Mouse (Mus musculus) brain, embryonic 18.5 days (tissue): Measurements from ENCODE around the gene Rcl1.

Source experiments
- DNase-seq: peaks from one replicate; pipeline ENCODE4 v3.0.0-alpha.2; 2012; ENCODE audit warnings: low read depth, low spot score

Gene Rcl1

DNA sequence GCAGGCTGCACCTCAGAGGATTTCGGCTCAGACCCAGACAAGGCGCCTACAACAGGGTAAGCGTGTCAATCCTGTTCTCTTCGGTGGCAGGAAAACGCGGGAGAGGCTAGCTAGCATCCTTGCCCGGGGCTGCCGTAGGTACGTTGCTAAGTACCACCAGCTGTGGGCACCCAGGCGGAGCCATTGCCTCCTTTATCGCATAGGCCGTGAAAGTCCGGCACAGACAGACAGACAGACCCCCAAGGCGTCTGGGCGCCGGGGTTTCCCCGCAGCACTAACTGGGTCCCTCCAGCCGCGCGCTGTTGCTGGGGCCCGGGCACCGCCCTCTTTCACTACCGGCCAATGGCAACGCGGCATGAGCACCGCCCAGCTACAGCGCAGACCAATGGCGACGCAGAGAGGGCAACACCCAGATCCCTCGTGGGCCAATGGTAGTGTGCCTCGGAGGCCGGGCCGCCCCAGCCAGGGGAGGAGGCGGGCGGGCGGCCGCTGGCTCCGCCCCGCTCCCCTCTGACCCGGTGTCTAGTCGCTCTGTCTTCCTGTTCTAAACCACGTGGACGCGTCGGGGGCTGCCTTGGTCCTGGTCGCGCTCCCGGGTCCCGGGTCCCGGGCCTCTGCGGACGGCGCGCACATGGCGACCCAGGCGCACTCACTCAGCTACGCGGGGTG lies at the start of gene Rcl1:
TSS of gene Rcl1 (plus strand) at position 502 of the 669 bp plus-strand sequence.
- DNase-seq, result peak; percentile 94

DNA sequence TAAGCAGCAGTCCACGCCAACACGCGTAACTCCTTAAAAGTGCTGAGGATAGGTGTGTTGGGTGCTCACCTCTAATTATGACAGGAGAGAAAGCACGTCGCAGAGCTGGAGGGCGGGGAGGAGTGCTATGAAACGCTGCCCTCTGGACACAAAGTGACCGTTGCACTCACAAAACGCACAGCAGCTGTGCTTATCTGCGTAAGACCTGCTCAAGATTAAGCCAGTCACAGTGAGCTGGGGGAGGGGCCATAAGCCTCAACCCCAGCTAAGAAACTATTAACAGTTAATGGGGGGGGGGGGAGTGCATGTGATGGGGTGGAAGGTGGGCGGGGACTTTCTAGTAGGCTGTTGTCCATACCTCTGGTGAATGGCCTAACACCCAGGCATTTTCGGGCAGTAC lies 48.4 kb upstream of the Rcl1 start:
- DNase-seq, result no peak

DNA sequence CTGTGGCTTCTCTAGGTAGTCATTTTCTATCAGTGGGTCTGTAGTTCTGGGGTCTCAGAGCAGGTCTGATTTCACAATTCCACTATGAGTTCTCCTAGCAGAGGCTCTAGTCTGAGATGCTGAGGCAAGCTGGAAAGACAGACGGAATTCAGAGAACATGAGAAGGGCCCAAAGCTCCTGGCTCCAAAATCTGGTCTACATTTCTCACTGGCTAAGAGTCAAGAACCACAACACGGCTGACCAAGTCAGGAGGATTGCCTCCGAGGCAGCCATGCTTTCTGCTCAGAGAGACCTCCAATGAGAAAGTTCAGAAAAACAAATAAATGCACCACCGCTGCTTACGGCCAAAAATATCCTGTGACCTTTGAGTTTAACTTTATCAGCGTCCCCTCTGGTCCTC lies 46.6 kb upstream of the Rcl1 start:
- DNase-seq, result no peak

DNA sequence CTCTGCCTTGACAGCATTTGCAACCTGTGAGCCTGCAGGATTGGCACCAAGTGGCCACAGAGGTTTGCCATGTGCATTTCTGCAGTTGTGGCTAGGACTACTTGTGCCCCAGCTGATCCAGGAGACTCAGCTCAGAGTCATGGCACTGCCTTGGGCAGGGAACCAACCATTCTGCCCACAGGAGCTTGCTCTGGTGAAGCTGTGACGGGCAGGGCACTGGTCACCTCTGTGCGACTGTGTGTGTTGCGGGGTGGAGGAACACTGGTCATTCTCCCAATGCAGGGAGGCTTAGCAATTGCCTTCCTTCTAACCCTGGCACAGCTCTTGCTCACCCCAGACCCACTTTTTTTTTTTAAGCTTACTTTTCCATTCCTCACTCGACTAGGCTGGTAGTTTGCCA lies 45.7 kb upstream of the Rcl1 start:
- DNase-seq, result no peak

DNA sequence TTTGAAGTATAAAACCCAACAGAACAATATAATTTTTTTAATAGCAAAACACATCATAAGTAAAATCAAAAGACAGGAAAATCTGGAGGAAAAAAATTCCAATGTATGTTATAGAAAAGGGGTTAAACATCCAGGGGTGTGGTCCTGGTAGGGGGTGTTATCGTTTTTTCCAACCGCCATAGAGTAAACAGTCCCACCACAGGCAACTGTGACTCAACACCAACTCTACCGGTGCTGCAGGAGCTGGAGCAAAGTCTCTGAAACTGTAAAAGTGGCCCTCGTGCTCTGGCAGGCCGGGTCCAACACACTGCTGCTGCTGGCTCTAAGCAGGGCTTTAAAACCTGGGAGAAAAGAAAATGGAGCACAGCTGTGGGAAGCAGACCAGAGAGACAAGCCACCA lies 42.4 kb upstream of the Rcl1 start:
- no peak for DNase-seq

DNA sequence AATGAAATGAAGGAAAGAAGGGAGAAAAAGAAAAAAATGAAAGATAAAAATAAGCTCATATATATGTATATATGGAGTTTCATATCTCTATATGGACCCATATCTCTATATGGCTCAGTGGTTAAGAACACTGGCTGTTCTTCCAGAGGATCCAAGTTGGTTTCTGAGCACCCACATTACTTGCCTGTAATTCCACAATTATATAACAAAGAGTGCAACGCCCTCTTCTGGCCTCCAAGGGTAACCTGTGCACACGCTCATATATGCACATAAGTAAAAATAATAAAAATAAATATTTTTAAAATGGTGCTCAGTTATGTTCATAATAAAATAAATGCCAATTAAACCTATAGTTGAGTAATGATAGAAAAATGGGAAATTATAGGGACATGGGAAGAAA lies 41.5 kb upstream of the Rcl1 start:
- no peak for DNase-seq

DNA sequence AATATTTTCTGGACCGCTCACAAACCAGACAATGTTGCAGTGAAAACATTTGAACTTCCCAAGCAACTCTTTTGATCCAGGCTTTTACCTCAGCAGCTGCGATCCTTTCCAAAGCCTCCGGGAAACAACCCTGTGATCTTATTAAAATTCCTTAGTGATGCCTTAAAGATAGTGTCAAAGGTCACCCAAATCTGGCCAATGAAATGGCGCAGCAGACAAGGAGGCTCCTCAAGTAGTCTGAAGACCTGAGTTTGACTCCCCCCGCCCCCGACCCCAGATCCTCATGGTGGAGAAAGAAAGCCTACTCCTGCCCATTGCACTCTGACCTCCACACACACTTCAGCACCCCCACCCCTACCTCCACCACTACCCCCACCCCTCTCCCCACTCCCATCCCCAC lies 40.9 kb upstream of the Rcl1 start:
- no peak for DNase-seq

DNA sequence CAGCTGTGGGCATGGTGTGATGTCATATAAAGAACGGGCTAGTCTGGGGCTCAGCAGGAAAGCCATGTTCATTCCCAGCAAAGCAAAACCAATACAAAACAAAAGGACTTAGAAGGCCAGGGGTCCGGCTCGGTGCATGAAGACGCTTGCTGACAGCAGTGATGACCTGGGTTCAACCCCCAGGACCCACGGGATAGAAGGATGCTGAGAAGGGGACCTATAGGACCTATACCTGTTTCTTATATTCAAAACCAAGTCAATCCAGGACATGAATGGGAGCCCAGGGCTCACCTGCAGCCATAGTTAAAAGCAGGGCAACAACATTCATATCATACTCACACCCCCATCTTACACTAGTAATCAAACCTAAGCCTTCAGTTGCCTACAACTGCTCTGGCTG lies 38.2 kb upstream of the Rcl1 start:
- no peak for DNase-seq

DNA sequence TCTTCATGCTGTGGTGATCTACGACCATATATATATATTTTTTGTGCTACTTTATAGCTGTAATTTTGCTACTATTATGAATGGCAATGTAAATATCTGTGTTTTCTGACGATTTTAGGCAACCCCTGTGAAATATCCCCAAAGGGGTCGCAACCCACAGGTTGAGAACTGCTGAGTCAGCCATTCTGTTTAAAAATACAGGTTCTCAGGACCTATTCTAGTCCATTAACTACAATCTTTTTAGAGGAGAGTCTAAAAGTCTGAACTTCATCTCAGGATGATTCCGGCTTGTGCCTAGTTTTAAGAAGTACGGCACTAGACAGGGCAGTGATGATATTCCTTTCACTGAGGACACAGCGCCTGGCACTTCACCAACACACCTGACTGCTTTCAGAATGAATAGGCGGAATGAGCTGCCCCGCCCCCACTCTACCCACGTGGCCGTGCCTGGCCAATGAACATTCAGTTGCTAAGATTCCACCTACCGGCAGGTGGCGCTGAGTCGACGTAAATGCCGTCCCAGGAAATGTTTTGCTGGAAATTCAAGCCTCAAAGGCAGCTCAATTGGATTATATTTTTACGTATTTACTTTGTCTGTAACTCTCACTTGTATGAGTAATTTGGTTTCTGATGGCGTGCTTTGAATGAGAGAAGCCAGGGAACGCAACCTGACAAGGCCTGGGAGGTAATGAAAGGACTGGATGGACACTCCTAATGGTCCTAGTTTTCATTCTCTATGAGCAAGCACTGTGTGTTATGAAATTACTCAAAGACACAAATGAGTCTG lies 37.4 kb upstream of the Rcl1 start:
- peak; percentile 72 for DNase-seq

DNA sequence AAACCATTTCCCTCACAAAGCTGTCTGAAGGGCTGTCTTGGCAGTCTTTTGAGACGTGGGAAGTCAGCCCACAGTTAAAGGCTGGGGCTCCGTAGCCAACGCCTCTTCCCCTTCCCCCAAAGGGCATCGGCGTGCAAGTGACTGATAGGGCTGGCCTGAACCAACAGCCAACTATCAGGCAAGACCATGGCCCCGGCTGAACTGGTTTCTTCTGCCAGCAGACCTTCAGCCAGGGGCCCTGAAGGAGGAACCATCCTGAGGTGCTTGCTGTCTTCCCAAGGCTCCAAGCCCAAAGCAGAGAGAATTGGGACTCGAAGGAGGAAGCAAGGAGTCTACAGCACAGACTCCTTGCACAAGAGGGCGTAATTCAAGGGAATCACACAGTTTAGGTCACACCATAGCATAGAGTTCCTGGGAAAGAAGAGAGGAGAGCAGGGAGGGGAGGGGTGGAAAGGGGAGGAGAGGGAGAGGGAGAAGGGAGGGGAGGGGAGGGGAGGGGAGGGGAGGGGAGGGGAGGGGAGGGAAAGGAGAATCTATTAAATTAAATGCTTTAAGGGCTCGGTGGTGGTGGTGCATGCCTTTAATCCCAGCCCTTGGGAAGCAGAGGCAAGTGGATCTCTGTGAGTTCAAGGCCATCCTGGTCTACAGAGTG lies 36.6 kb upstream of the Rcl1 start:
- DNase-seq, result no peak

DNA sequence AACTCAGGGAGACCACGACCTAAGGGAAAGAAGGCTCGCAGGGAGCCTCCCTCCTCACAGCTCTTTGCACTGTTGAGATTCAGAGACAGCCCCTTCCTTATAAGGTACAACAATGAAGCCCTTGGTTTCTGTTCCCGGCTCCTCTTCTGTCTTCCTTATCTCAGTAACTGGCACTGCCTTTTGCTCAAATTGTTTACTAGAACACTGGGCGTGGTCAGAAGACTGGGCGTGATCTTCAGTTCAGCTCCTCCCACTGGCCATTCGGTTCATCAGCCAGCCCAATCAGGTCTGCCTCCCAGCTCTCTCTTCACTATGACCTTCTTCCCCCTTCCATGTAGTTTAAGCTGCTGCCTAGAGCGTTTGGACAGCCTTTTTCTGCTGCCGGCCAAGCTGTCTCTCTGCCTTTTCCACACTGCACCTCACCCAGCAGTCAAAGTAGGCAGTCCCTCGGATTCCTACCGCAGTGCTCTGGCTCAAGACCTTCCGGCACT lies 34.1 kb upstream of the Rcl1 start:
- no peak for DNase-seq

DNA sequence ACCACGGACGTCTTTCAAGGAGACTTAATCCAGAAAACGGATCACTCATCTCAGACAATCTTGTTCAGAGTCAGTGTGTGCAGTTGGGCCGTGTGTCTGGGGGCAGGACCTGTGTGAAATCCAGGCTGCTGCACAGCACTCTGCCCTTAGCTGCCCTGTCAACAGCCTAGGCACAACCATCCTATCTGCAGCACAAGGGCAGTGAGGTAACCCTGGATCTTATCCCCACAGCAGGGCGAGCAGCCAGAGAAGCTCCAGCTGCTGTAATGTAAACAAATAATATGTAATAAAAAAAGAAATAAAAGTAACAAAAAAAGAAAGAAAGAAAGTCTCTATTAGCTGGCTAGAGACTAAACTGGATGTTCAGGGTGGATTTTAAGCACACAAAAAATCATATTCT lies 32.0 kb upstream of the Rcl1 start:
- DNase-seq, result no peak

DNA sequence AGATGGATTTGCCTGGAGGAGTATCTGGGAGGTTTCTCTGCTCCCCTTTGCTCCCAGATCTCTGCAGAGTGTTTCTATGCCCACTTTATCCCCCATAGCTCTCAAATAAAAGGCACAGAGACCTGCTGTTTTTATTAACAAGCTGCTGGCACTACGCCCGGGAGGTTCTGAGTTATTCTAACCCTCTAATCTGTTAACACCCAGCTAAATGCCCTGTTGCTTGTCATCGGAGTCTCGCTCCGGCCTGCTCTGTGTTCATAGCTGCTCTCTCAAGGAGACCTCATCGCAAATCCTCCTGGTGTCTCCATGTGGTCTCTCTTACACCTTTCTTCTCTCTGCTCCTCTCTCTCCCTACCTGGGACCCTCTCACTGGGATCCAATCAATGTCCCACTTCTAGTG lies 26.4 kb upstream of the Rcl1 start:
- no peak for DNase-seq

DNA sequence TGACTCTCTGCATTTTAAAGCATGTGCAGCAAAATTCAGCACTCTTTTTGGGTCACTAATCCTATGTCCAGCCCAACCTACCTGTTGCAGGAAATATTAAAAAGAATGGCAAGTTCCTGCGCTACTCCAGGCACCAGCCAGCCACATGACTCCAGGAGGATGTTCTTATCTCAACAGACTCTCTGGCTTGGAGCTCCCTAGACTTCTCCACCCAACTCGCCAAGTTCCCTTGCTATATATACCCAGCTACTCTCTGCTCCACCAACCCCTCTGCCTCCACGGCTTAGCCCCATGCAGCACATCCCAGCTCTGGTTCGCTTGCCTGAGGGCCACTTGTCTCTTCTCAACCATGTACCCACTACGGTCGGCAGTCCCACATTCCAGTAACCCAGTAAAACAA lies 12.5 kb upstream of the Rcl1 start:
- DNase-seq, result no peak

DNA sequence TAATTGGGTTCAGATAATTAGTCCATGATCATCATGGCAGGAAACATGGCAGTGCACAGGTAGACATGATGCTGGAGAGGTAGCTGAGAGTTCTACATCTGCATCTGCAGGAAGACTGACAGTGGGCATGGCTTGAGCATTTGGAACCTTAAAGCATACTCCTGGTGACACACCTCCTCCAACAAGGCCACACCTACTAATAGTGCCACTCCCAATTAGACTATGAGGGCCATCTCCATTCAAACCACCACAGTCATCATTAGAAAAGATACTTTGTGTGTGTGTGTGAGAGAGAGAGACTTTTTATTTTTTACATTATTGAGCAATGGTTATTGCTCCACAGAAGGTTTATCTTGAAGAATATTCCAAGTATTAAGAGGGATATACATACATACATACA lies 9.0 kb upstream of the Rcl1 start:
- no peak for DNase-seq

DNA sequence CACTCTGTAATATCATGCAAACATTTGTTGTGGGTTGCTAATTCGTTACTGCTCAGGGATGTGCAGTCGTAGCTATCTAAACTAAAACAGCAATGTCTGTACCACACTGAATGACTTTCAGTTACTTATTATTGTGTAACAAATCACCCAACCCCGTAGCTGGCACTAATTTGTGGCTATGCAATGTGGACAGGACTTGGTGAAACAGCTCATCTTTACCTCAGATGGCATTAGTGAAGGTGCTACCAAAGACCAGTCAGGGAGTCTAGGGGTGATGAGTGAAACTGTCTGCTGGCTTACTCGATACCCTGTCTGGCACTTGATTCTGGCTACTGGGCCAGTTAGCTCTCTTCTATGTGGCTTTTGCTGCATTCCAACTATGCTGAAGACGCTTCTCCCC lies 2.1 kb upstream of the Rcl1 start:
- no peak for DNase-seq

DNA sequence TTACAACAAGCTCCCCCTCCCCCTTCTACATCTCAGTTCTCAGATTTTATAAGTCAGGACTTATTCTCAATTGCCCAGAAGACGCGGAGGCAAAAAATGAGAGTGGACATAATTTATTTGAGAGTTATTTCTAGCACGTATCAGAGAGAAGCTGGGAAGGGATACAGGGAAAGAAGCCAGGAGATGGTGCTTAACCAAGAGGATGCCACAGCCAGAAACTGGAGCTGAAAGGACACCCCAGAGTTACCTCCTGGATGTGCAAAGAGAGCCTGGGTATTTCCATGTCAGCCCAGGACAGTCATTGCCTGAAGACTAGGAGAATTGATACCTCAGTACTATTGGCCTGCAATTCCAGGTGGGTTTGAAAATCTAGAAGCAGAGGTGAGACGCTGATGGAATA lies 1.6 kb upstream of the Rcl1 start:
- DNase-seq, result no peak

DNA sequence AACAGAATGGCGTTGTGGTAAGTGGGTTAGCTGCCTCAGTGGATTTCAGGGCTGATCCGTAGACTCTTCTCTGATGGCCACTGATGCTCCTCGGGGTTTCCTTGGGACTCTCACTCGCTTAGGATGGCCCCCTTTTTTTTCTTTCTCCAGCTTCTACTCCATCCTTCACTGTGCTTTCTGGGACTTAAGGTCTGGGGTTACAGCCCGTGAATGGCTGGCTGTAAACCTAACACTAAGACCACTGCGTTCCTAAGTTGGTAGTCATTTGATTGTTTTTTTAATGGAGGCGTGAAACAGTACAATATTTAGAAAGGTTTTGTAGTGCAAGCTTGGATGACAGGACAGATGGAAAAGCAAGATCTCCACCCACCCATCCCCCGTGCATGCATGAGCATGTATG lies 914 bp upstream of the Rcl1 start:
- no peak for DNase-seq

DNA sequence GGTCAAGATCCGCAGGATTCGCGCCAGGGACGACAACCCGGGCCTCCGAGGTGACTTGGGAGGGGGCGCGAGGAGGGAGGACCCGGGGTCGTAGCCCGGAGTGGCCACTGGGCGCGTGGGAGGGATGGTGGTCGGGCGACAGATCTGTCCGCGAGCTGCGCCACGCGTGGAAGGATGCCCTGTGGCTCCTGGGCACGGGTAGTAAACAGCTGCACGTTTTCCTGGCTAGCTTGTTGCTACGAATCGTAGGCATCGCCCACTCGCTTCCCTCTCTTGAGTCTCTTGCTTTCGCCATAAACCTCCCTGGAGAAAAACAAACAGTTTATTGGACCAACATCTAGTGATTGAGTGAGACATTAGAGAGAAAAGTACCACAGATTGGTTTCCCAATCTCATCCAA lies 416 bp downstream of the Rcl1 start:
- DNase-seq, result no peak

DNA sequence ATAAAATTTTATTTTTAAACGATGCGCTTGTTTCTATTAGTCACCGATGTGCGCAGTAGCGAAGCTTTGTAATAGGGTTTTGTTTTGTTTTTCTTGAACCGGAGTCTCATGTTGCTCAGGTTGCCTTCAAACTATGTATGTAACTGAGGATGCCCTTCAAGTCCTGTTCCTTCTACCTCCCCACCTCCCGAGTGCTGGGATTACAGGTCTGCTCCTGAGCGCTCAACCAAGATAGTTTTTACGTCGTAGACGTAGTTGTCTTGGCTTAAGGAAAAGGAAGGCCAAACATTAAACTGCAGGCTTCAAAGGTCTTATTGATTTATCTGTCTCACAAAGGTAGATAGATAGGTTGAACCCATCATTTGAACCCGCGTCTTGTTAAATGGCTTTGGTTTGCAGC lies 923 bp downstream of the Rcl1 start:
- DNase-seq, result no peak

DNA sequence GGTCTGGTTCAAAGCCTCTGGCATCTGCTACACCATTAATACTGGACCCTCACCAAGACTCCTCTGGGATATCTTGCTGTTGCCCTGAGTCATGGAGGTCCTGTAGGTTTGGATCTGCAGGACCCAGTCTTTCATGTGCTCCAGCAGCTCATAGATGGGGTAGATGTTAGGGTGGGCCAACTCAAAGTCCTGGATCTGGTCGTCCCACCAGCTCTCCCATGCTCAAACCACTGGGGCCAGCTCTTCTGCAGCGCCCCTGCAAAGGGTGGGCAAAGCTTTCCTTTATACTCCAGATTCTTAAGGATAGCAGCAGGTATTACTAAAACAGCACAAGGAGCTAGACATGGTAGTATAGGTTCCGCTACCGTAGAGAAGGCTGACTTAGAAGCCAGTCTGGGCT lies 4.6 kb downstream of the Rcl1 start:
- no peak for DNase-seq

DNA sequence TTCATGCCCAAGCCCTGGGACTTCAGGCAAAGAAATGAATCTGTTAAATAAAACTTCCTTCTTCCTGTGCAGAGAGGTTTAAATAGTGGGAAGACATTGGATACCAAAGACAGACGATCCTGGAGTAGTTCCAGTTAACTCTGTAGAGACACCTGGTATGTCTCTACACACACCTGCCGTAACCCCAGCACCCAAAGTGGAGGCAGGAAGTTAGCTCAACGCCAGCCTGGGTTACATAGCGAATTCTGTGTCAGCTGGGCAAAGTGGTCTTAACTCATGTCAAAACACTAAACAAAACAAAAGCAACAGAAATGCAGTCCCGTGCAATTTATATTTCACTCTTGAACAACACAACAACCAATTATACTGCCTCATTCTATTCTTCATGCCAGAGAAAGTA lies 5.1 kb downstream of the Rcl1 start:
- DNase-seq, result no peak

DNA sequence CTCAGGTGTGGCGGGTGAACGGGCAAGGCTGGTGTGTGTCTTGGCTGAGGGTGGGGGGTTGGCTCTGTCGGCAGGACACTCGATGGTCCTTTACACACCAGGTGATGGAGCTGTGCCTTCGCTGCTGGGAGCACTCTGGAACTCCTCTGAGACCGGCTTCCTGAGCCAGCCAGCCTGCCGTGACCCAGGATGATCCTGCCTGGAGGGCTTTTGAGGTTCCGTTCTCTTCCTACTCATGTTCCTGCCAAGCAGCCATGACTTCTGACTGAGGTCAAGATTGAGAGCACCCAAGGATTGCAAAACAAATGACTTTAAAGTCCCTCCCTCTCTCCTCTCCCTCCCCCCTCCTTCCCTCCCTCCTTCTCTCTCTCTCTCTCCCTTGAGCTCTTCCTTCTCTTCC lies 11.5 kb downstream of the Rcl1 start:
- DNase-seq, result no peak
